Mouse (Mus musculus) liver, postnatal 0 days (tissue): ENCODE results near the gene Hdgfl3. TPM values are rescaled to one million over a fixed set of nuclear protein-coding genes. Genes with fewer than 3 reads are reported as not detected.

Experiments
- ATAC-seq: fragments of 200-750 bp; cut with Nextera tagmentation; 2 replicates; pipeline ENCODE4 v1.8.0; 2017; ENCODE audit warnings: mild to moderate bottlenecking, moderate library complexity
- DNase-seq: peaks from one replicate; pipeline ENCODE4 v3.0.0-alpha.2; 2016
- H3K27ac ChIP-seq: fragments of 300-500 bp; sonication (generic); 2 replicates; pipeline ENCODE4 v1.5.1; 2014; ENCODE audit warnings: antibody characterized with exemption, moderate library complexity, mild to moderate bottlenecking, low read depth
- H3K27me3 ChIP-seq: fragments of 300-500 bp; sonication (generic); 2 replicates; pipeline ENCODE4 v1.6.1; 2014; ENCODE audit warnings: low read length, control low read depth, mixed read lengths; ENCODE audit not compliant: insufficient read depth
- H3K36me3 ChIP-seq: fragments of 300-500 bp; sonication (generic); replicated peaks from 2 replicates; pipeline ENCODE4 v1.6.1; 2014; ENCODE audit warnings: mild to moderate bottlenecking, control low read depth, low read length, moderate library complexity, mixed read lengths; ENCODE audit not compliant: insufficient read depth
- H3K4me1 ChIP-seq: fragments of 300-500 bp; sonication (generic); 2 replicates; pipeline ENCODE4 v1.6.1; 2014; ENCODE audit warnings: antibody characterized with exemption, mild to moderate bottlenecking, control low read depth; ENCODE audit not compliant: insufficient read depth
- H3K4me2 ChIP-seq: fragments of 300-500 bp; sonication (generic); 2 replicates; pipeline ENCODE4 v1.6.1; 2014; ENCODE audit warnings: low read depth, mild to moderate bottlenecking, low read length, moderate library complexity, mixed read lengths
- H3K4me3 ChIP-seq: fragments of 300-500 bp; sonication (generic); 2 replicates; pipeline ENCODE4 v1.5.1; 2014; ENCODE audit warnings: low read depth, low read length
- H3K9ac ChIP-seq: fragments of 300-500 bp; sonication (generic); replicated peaks from 2 replicates; pipeline ENCODE4 v1.6.1; 2014; ENCODE audit warnings: mild to moderate bottlenecking, moderate library complexity
- H3K9me3 ChIP-seq: fragments of 300-500 bp; sonication (generic); 2 replicates; pipeline ENCODE4 v1.6.1; 2016; ENCODE audit warnings: mild to moderate bottlenecking, control low read depth, low read length, mixed read lengths
- CTCF ChIP-seq: sonication (generic); IDR thresholded peaks from 2 replicates; pipeline ENCODE4 v1.5.1; 2016; ENCODE audit warnings: antibody characterized with exemption, low read depth
- EP300 ChIP-seq: IDR thresholded peaks from 2 replicates; pipeline ENCODE4 v1.6.1; 2016; ENCODE audit warnings: antibody characterized with exemption, low read depth, mild to moderate bottlenecking
- whole genome bisulfite sequencing: fragments of 180-500 bp; shearing (Covaris S2); extraction: QIAGEN DNeasy Blood & Tissue Kit; methylation state at CpG from one replicate; pipeline ENCODE4 v1.1.7; 2014; ENCODE audit not compliant: insufficient replicate concordance; 5-methylcytosine and 5-hydroxymethylcytosine counted together
- polyA plus RNA-seq: library from polyadenylated mRNA; unstranded; fragments of >200 nt; fragmentation: Nextera tagmentation; extraction: Ambion mirVana; gene quantifications from 2 replicates; pipeline ENCODE4 v1.2.1, GENCODE M21; 2015

Gene Hdgfl3
- polyA plus RNA-seq, 1 experiment from 2014 or later = 0.59 TPM

- peaks cover 43% of the 10 kb centered on the region for H3K27me3 ChIP-seq
- H3K27ac ChIP-seq = no peak overlapping the region
- no peak overlapping the region for H3K9ac ChIP-seq
- ATAC-seq (no peak), DNase-seq (no peak)
- 78% methylated on average over 9 of the region's 9 CpGs for WGBS
- TF ChIP-seq CTCF (no peak), EP300 (no peak)
- H3K4me2 ChIP-seq = no peak overlapping the region
- no peak overlapping the region for H3K4me3 ChIP-seq
- H3K9me3 ChIP-seq = no peaks in the 10 kb centered on the region
- H3K36me3 ChIP-seq = 0 out of 2 replicates have a peak, but pooled peaks cover 11% of the 10 kb centered on the region
- peaks cover 10% of the 10 kb centered on the region for H3K4me1 ChIP-seq
These were observed 66.9 kb downstream of the Hdgfl3 start for GRCm38 (mm10) chr7:81867231-81867930.

- peaks cover 48% of the 10 kb centered on the region for H3K27me3 ChIP-seq
- H3K9ac ChIP-seq = no peak overlapping the region
- H3K36me3 ChIP-seq = 0 out of 2 replicates have a peak, but pooled peaks cover 7% of the 10 kb centered on the region
- peaks cover 21% of the 10 kb centered on the region for H3K4me1 ChIP-seq
- 80% methylated on average over 6 of the region's 6 CpGs for WGBS
- H3K27ac ChIP-seq = no peak overlapping the region
- H3K4me2 ChIP-seq = no peak overlapping the region
- no peaks in the 10 kb centered on the region for H3K9me3 ChIP-seq
- DNase-seq = no peak
- no peak for ATAC-seq
- TF ChIP-seq EP300 = no peak
- no peak for TF ChIP-seq CTCF
- H3K4me3 ChIP-seq = no peak overlapping the region
These were observed 68.3 kb downstream of the Hdgfl3 start for GRCm38 (mm10) chr7:81865937-81866336.

GRCm38 (mm10) chr7:81864552-81864951, 69.7 kb downstream of the Hdgfl3 start:
- peaks cover 46% of the 10 kb centered on the region for H3K27me3 ChIP-seq
- no peak for ATAC-seq
- no peak overlapping the region for H3K4me3 ChIP-seq
- TF ChIP-seq EP300 (no peak), CTCF (no peak)
- no peak overlapping the region for H3K9ac ChIP-seq
- peaks cover 23% of the 10 kb centered on the region for H3K4me1 ChIP-seq
- 0 out of 2 replicates have a peak, but pooled peaks cover 4% of the 10 kb centered on the region for H3K36me3 ChIP-seq
- no peak for DNase-seq
- no peak overlapping the region for H3K27ac ChIP-seq
- H3K4me2 ChIP-seq = no peak overlapping the region
- 76% methylated on average over 6 of the region's 6 CpGs for WGBS
- H3K9me3 ChIP-seq = no peaks in the 10 kb centered on the region

- DNase-seq = peak; percentile 60
- H3K4me3 ChIP-seq = peak overlapping the region; percentile 23
- peaks cover 27% of the 10 kb centered on the region for H3K4me1 ChIP-seq
- H3K36me3 ChIP-seq = 0 out of 2 replicates have a peak, but pooled peaks cover 4% of the 10 kb centered on the region
- TF ChIP-seq CTCF (no peak), EP300 (no peak)
- peak overlapping the region; percentile 26; the same call in 1 of the 2 replicates for H3K9ac ChIP-seq
- no peaks in the 10 kb centered on the region for H3K9me3 ChIP-seq
- H3K27me3 ChIP-seq = peaks cover 53% of the 10 kb centered on the region
- WGBS = 35% methylated on average over 24 of the region's 24 CpGs
- peak; percentile 35 for ATAC-seq
- H3K4me2 ChIP-seq = peak overlapping the region; percentile 65
- H3K27ac ChIP-seq = peak overlapping the region; percentile 80
These were observed 71.4 kb downstream of the Hdgfl3 start for GRCm38 (mm10) chr7:81862587-81863583.

- H3K4me2 ChIP-seq = peak overlapping the region; percentile 65
- peaks cover 48% of the 10 kb centered on the region for H3K27me3 ChIP-seq
- TF ChIP-seq CTCF (no peak), EP300 (no peak)
- DNase-seq = no peak
- H3K9ac ChIP-seq = no peak overlapping the region
- H3K36me3 ChIP-seq = 0 out of 2 replicates have a peak, but pooled peaks cover 4% of the 10 kb centered on the region
- peak overlapping the region; percentile 23 for H3K4me3 ChIP-seq
- no peak for ATAC-seq
- H3K27ac ChIP-seq = peak overlapping the region; percentile 80
- H3K4me1 ChIP-seq = peaks cover 27% of the 10 kb centered on the region
- H3K9me3 ChIP-seq = no peaks in the 10 kb centered on the region
- 57% methylated on average over 4 of the region's 4 CpGs for WGBS
These were observed 72.4 kb downstream of the Hdgfl3 start for GRCm38 (mm10) chr7:81861921-81862320.

- no peak for ATAC-seq
- H3K4me3 ChIP-seq = peak overlapping the region; percentile 56; the same call in 1 of the 2 replicates
- no peaks in the 10 kb centered on the region for H3K9me3 ChIP-seq
- DNase-seq = no peak
- no peak overlapping the region for H3K9ac ChIP-seq
- 0 out of 2 replicates have a peak, but pooled peaks cover 4% of the 10 kb centered on the region for H3K36me3 ChIP-seq
- H3K4me1 ChIP-seq = peaks cover 27% of the 10 kb centered on the region
- 70% methylated on average over 2 of the region's 2 CpGs for WGBS
- H3K27me3 ChIP-seq = peaks cover 45% of the 10 kb centered on the region
- peak overlapping the region; percentile 76; the same call in 1 of the 2 replicates for H3K27ac ChIP-seq
- TF ChIP-seq CTCF (no peak), EP300 (no peak)
- peak overlapping the region; percentile 65 for H3K4me2 ChIP-seq
These were observed 72.8 kb downstream of the Hdgfl3 start for GRCm38 (mm10) chr7:81861461-81861860.
